Mouse (Mus musculus) cerebellum, adult 2 months (tissue): ENCODE measurements around the gene Stk38l.

Experiments
- CTCF ChIP-seq: fragments of 200-500 bp; IDR thresholded peaks from 2 replicates; pipeline ENCODE4 v1.5.1; 2011; ENCODE audit warnings: low read depth, mild to moderate bottlenecking, control low read depth, low read length, moderate library complexity, borderline replicate concordance; ENCODE audit not compliant: insufficient read depth
- POLR2A ChIP-seq: fragments of 200-500 bp; IDR thresholded peaks from 2 replicates; pipeline ENCODE4 v1.6.1; 2011; ENCODE audit warnings: low read length, control low read depth, borderline replicate concordance; ENCODE audit not compliant: insufficient read depth

- TF ChIP-seq POLR2A: no peak
- TF ChIP-seq CTCF: no peak
These were observed 14.1 kb downstream of the Stk38l start for GRCm38 (mm10) chr6:146738889-146739288.
